Mouse (Mus musculus) limb, embryonic 11.5 days (tissue): ENCODE measurements around the gene 5730409E04Rik. TPM values are rescaled to one million over a fixed set of nuclear protein-coding genes. Genes with fewer than 3 reads are reported as not detected.

Experiments
- ATAC-seq: fragments of 200-750 bp; cut with Nextera tagmentation; 2 replicates; pipeline ENCODE4 v1.8.0; 2017; ENCODE audit warnings: low read depth; ENCODE audit not compliant: insufficient number of reproducible peaks, low FRiP score, low TSS enrichment
- DNase-seq: peaks from one replicate; pipeline ENCODE4 v3.0.0-alpha.2; 2015; ENCODE audit warnings: low spot score
- H3K27ac ChIP-seq: fragments of 300-500 bp; sonication (generic); replicated peaks from 2 replicates; pipeline ENCODE4 v1.5.1; 2014; ENCODE audit warnings: low read depth, mild to moderate bottlenecking, low read length
- H3K27me3 ChIP-seq: fragments of 300-500 bp; sonication (generic); 2 replicates; pipeline ENCODE4 v1.6.1; 2014; ENCODE audit warnings: mild to moderate bottlenecking, low read length, mixed read lengths; ENCODE audit not compliant: control insufficient read depth, insufficient read depth
- H3K36me3 ChIP-seq: fragments of 300-500 bp; sonication (generic); 2 replicates; pipeline ENCODE4 v1.6.1; 2014; ENCODE audit warnings: mild to moderate bottlenecking, low read length, moderate library complexity, mixed read lengths; ENCODE audit not compliant: control insufficient read depth, insufficient read depth
- H3K4me1 ChIP-seq: fragments of 300-500 bp; sonication (generic); 2 replicates; pipeline ENCODE4 v1.6.1; 2014; ENCODE audit warnings: low read length, mixed read lengths; ENCODE audit not compliant: control insufficient read depth, insufficient read depth
- H3K4me2 ChIP-seq: fragments of 300-500 bp; sonication (generic); 2 replicates; pipeline ENCODE4 v1.6.1; 2014; ENCODE audit warnings: low read depth, mild to moderate bottlenecking, moderate library complexity; ENCODE audit not compliant: severe bottlenecking
- H3K4me3 ChIP-seq: fragments of 300-500 bp; sonication (generic); 2 replicates; pipeline ENCODE4 v1.5.1; 2014; ENCODE audit warnings: low read depth, low read length
- H3K9ac ChIP-seq: fragments of 300-500 bp; sonication (generic); 2 replicates; pipeline ENCODE4 v1.6.1; 2014; ENCODE audit warnings: mild to moderate bottlenecking, low read length
- H3K9me3 ChIP-seq: fragments of 300-500 bp; sonication (generic); 2 replicates; pipeline ENCODE4 v1.6.1; 2016; ENCODE audit warnings: low read length; ENCODE audit not compliant: control insufficient read depth
- WGBS: fragments of 180-500 bp; shearing (Covaris S2); extraction: QIAGEN DNeasy Blood & Tissue Kit; methylation state at CpG from one replicate; pipeline ENCODE4 v1.1.7; 2014; 5-methylcytosine and 5-hydroxymethylcytosine counted together
- microRNA-seq: library from miRNA; unstranded; fragments of <30 nt; microRNA quantifications from one replicate; pipeline ENCODE4, GENCODE M21; 2016
- polyA plus RNA-seq: library from polyadenylated mRNA; unstranded; fragments of >200 nt; fragmentation: Nextera tagmentation; extraction: Ambion mirVana; gene quantifications from 2 replicates; pipeline ENCODE4 v1.2.1, GENCODE M21; 2014

5730409E04Rik gene
- polyA plus RNA-seq, 1 experiment from 2014 or later: 2.2 TPM

DNA sequence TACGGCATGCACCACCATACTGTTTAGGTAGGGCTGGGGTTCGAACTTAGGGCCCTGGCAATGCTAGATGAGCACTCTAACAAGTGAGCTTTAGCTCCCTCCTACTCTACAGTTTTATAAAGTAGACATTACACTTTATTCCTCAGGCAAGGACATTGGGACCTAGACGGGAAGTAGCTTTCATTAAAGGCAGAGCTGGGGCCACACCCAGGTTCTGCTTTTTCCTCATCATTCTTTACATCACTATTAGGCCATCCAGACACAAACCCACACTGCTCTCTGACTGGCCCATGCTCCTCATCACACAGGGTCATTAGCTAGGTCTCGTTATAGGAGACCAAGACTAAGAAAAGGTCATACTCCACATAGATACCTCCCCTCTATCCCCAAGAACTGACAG, 34.2 kb downstream of the 5730409E04Rik start:
- DNase-seq: no peak
- Histone ChIP-seq H3K27ac (no peak overlapping the region), H3K4me2 (no peak overlapping the region), H3K9me3 (no peaks in the 10 kb centered on the region), H3K27me3 (no peaks in the 10 kb centered on the region), H3K4me3 (no peak overlapping the region), H3K36me3 (no peaks in the 10 kb centered on the region), H3K9ac (no peak overlapping the region), H3K4me1 (no peaks in the 10 kb centered on the region)
- ATAC-seq: no peak
- 63% methylated on average over 4 of the region's 4 CpGs for WGBS

GRCm38 (mm10) chr4:126644333-126644963, 34.8 kb downstream of the 5730409E04Rik start:
- Histone ChIP-seq H3K27me3 (no peaks in the 10 kb centered on the region), H3K36me3 (no peaks in the 10 kb centered on the region), H3K4me2 (no peak overlapping the region), H3K4me1 (no peaks in the 10 kb centered on the region), H3K4me3 (no peak overlapping the region), H3K9ac (no peak overlapping the region), H3K27ac (no peak overlapping the region), H3K9me3 (no peaks in the 10 kb centered on the region)
- ATAC-seq (no peak), DNase-seq (no peak)
- 80% methylated on average over 10 of the region's 10 CpGs for WGBS

DNA sequence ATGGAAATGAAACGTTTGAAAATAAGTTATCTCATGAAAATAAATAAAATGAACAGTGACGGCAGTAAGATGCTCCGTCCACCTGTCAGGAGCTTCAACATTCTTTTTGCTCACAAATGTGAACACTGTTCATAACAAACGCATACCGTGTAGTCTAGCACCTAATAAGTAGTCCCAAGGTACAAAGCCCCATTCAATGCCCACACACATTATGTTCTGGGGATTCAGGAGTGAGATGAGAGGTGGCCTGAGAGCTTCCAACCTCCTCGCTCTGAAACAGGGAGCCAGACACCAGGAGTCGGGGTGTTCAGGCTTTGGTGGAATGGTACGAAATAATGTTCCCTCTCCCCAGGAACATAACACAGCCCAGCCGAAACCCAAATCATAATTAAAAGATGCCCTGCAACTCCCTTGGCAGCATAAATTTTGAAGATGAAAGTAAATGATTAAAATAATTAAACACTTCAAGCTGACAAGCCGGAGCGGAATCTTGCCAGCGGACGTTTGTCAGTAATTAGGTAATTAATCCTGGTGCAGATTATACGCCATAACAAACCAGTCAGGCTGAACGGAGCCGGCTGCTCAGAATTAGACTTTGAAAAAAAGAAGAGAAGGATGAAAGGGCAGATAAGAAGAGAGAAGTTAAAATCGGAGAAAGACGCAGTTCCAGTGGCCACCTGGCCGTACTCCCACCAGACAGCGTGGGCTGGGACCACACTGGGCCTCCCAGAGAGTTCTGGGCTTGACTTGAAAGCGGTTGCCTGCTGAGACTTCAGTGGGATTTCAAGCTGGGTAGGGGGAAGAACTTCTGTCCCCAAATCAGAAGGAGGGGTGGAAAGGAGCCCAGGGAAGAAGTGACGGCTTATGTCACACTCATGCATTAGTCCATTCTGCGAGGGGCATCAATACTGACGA, 38.6 kb downstream of the 5730409E04Rik start:
- DNase-seq (no peak), ATAC-seq (no peak)
- no peaks in the 10 kb centered on the region for H3K36me3 ChIP-seq
- H3K27me3 ChIP-seq: no peaks in the 10 kb centered on the region
- no peaks in the 10 kb centered on the region for H3K4me1 ChIP-seq
- 38% methylated on average over 24 of the region's 24 CpGs for WGBS
- no peak overlapping the region for H3K27ac ChIP-seq
- no peak overlapping the region for H3K9ac ChIP-seq
- H3K9me3 ChIP-seq: no peaks in the 10 kb centered on the region
- no peak overlapping the region for H3K4me3 ChIP-seq
- H3K4me2 ChIP-seq: no peak overlapping the region

DNA sequence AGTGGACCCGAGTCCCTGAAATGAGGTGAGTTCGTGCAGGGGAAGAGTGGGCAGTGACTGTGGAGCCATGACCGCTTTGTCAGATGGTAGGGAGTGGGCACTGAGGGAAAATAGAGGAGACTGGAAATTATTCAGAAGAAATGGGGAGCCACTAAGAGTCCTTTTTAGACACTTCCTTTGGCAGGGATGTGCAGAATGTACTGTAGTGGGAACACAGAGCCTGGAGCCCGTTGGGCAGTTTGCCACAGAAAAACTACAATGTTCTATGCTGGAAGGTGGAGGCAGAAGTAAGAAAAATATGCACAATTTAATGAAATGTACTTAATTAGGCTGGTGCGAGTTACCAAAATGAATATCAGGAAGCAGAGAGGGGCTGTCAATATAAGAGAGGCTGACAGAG, 43.5 kb downstream of the 5730409E04Rik start:
- ATAC-seq (no peak), DNase-seq (no peak)
- no peaks in the 10 kb centered on the region for H3K4me1 ChIP-seq
- no peak overlapping the region for H3K9ac ChIP-seq
- no peaks in the 10 kb centered on the region for H3K27me3 ChIP-seq
- H3K4me2 ChIP-seq: no peak overlapping the region
- no peaks in the 10 kb centered on the region for H3K36me3 ChIP-seq
- no peak overlapping the region for H3K27ac ChIP-seq
- H3K9me3 ChIP-seq: no peaks in the 10 kb centered on the region
- WGBS: 80% methylated on average over 5 of the region's 5 CpGs
- no peak overlapping the region for H3K4me3 ChIP-seq

DNA sequence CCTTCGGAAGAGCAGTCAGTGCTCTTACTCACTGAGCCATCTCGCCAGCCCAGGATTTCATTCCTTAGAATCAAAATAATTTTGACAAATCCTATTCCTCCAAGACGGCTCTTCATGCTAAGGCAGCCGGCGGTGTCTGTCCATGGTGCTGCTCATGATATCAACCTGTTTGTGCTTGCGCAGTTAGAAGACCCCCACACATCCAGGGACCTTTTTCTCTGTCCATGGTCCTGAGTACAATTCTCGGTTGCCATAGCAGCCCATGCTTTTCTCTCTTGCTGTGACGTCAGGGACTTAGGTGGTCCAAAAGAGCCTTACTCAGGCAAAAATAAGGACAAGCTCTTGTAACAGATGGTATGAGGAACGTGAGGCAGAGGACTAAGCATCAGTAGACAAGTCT, 45.7 kb downstream of the 5730409E04Rik start:
- Histone ChIP-seq H3K36me3 (no peaks in the 10 kb centered on the region), H3K9me3 (no peaks in the 10 kb centered on the region), H3K27ac (no peak overlapping the region), H3K27me3 (no peaks in the 10 kb centered on the region), H3K4me1 (no peaks in the 10 kb centered on the region), H3K4me3 (no peak overlapping the region), H3K9ac (no peak overlapping the region), H3K4me2 (no peak overlapping the region)
- WGBS: 8% methylated on average over 9 of the region's 9 CpGs
- ATAC-seq (no peak), DNase-seq (peak; percentile 89)

DNA sequence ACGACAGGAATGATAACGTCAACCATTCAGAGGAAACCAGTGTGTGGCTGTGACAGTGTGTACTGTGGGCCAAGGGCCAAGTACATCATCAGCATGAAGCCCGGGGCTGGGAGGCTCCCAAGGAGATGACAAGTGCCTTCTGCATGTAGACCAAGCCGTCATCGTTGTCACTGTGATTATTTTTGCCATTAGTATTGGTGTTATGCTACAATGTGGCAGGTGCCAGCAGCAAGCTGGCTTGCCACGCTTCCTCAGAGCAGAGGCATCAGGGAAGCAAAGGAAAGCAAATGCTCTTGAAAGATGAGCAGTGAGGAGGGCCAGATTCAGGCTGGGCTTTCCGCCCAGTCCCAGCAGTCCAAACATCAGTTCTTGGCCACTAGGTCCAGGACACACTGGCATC, 51.6 kb downstream of the 5730409E04Rik start:
- Histone ChIP-seq H3K4me3 (no peak overlapping the region), H3K4me2 (no peak overlapping the region), H3K4me1 (no peaks in the 10 kb centered on the region), H3K27me3 (no peaks in the 10 kb centered on the region), H3K9ac (no peak overlapping the region), H3K27ac (no peak overlapping the region), H3K36me3 (no peaks in the 10 kb centered on the region), H3K9me3 (no peaks in the 10 kb centered on the region)
- WGBS: 79% methylated on average over 7 of the region's 7 CpGs
- DNase-seq: no peak
- ATAC-seq: no peak

Small RNAs within 50 kb of the gene (microRNA-seq; reads per million reads assigned to microRNA genes)
- gene Mir7119: 1.2 reads per million

Other genes starting within 250 kb of the 5730409E04Rik start
- 11.9 and 14.8 TPM in 2 replicates for gene Ago3, start 180.3 kb upstream of the 5730409E04Rik start, polyA plus RNA-seq
- gene Ago1, start 141.2 kb upstream of the 5730409E04Rik start, polyA plus RNA-seq: 7.8 and 8.7 TPM in 2 replicates
- 1.2 and 1.7 TPM in 2 replicates for gene Ago4, start 76.3 kb upstream of the 5730409E04Rik start, polyA plus RNA-seq
- gene Clspn, start 52.9 kb upstream of the 5730409E04Rik start, polyA plus RNA-seq: 67.4 and 71.1 TPM in 2 replicates
- 542 and 572 TPM in 2 replicates for gene Psmb2, start 67.8 kb downstream of the 5730409E04Rik start, polyA plus RNA-seq
- gene Tfap2e, start 126.4 kb downstream of the 5730409E04Rik start, polyA plus RNA-seq: not detected in 2 replicates
- gene Ncdn, start 143.6 kb downstream of the 5730409E04Rik start, polyA plus RNA-seq: 25.7 and 28.9 TPM in 2 replicates
- 18.9 and 20.2 TPM in 2 replicates for gene AU040320, start 143.7 kb downstream of the 5730409E04Rik start, polyA plus RNA-seq